Mouse (Mus musculus): Measurements from ENCODE around the gene Uba52.

Gene Uba52

DNA sequence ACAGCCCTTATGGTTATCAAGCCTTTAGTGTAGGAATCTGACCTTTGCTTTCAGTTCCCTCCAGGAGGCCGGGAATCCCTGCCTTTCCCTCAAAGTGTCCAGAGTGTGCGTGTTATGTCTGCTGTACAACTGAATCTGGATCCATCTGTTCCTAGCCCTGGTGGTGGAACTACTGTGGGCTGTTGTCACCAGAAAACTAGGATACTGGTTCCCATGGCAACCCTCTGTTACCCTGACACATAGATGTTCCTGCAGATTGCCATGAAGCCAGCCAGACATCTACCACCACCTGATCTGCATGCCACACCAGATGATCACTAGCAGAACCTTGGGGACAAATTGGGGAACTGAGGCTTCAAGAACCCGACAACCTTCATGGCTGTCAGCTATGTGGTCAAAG, 28.7 kb downstream of the Uba52 start:
- no peak for DNase-seq

DNA sequence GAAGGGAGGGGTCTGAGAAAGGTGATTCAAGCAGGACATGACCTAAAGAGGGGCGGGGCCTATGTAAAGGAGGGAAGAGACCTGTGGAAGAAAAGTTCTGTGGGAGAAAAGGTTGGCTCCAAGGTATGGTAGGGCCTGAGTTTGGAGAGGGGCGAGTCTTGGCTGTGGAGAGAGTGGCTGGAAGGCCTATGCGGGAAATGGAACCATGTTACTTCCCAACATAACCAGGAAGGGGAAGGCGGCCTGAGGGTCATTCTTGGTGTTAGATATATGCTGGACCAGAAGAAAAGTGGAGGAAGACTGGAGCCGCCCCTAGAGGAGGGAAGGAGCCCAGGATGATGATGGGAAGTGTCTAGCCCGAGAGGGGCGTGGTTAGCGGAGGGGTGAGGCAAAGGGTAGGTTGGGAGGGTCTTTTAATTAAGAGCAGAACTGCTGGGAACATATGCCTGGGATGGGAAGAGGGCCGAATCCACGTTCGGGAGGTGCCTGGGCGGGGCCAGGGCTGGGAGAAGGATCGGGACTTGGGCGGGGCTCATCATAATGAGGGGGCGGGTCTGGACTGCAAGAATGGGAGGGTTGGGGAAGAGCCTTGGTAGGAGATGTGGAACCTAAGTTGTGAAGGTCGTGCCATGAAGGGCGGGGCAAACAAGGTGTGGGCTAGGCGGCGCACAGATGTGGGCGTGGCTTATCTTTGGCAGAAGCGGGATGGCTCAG, 33.2 kb downstream of the Uba52 start:
- peak in 1 of 2 experiments; percentile 53 for DNase-seq

DNA sequence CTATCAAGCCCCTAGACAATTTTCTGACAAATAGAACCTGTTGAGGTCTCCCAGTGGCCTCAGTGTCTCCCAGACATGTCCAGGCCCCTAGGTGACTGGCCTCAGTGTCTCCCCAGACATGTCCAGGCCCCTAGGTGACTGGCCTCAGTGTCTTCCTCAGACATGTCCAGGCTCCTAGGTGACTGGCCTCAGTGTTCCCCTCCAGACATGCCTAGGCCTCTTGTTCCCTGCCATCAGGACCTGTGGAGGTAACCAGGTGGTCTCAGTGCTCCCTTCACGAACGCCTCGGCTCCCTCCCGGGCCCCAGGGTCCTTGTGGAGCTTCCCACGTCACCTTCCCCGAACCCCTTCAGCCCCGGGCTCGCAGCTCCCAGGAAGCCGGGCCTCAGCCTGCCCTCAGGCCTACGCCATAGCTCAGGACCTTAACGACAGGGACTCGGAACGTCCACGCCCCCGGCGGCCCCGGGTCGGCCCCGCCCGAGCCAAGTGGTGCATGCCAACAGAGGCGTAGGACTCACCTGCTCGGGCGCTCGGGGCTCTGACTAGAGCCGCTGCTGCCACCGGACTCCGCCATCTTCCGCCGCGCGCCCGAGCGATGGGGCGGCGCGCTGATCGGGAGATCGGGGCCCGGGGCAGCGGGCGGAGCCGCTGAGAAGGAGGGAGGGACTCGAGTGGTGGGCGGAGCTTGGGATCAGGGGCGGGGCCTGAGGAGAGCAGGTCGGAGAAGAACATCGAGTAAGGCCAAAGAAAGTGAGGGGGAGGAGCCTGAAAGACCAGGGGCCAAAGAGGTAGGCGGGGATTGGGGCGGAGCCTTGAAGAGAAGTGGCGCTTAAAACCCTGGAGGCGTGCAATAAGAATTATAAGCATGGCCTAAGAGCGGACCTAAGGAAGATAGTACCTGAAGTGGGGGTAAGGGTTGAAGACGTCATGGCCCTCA, 34.0 kb downstream of the Uba52 start, which contains the start of gene Klhl26:
TSS of gene Klhl26 (minus strand) at position 636 of the 936 bp plus-strand sequence.
- DNase-seq = peak; percentile 98

DNA sequence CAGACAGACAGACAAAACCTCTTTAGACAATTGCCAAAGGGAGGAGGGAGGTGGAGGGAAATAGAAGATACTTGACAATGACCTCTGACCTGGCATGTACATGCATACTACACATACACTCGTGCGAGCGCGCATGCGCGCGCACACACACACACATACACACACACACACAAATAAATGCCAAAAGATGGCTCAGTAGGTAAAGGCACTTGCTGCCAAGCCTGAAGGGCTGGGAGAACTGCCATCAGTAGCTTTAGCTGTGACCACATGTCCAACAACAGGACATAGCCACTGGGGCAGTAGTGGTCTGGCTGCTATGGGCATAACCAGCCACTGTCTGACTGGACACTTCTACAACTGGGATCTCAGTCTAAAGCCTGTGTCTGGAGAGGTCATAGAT, 38.7 kb downstream of the Uba52 start:
- DNase-seq = no peak

DNA sequence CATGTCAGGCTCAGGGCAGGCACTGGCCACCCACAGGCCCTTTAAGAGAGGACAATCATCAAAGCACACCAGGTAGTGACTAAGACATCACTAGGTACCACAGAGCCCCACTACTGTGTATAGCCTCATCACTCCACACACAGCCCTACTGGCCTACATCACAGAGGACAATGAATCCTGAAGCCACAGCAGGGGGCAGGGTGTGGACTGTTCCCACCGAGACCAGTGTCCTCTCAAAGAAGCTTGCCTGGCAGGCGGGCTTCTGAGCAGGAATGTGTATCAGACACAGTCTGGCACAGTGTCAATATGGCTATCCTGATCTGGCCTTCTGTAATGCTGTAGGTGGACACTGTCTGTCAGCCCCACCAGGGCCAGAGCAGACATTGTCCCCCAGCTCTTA, 40.7 kb downstream of the Uba52 start:
- DNase-seq = no peak

DNA sequence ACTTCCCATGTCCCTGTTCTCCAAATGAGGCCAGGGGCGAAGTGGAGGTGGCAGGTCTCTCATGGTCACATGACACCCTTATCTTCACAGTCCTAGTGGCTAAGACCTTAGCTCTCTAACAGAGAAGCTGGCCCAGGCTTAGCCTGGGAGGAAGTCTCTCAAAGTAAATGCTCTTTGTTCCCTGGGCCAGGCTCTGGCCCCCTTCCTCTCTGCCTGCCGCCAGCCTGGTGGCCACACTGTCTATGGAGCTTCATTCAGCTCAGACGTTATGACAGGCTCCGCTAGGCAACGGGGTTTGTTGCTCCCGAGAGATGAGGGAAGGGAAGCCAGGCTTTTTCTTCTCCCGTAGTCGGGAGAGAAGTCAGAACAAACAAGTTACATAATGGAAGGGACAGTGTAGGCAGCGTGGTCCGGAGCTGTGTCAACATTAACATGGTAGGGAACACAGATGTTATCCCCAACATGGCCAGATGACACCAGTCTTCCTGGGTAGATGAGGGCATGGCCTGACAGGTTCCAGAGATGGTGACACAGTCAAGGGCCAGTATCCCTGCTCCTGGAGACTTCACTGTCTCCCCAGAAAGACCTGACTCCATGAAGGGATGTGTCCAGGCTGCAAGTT, 41.2 kb downstream of the Uba52 start:
- no peak for DNase-seq

DNA sequence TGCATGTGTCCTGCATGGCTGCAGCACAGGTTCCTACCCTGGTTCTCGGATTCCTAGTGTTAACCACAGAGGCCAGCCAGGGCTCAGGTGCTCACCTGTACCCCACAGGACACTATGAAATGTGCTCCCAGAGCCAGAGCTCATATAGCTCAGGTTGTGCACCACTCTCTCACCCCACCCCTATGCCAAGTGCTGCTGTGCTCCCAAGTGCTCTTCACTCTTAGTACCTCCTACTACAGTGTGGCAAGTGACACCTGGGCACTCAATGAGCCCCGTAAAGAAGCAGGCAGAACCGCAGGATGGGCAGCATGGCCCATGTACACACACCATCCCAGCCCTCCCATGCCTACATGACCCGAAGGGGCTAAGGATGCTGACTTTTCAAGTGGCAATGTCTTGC, 41.9 kb downstream of the Uba52 start:
- peak in 1 of 2 experiments; percentile 60 for DNase-seq

DNA sequence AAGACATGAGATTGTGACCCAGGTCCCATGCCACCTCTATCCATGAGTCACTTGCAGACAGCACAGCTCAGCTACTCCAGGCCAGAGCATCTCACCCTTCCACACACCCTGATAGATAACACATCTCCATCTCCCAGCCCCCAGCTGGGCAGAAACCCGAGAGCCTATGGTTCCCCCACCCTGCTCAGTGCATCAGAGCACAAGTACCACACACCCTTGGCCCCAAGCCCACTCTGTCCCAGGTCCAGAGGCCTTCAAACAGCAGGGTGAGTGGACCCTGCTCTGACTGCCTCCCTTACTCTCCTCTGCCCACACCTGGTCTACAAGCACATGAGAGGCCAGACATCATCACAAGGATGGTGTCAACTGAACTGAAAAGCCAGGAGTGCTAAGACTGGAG, 42.7 kb downstream of the Uba52 start:
- no peak for DNase-seq

DNA sequence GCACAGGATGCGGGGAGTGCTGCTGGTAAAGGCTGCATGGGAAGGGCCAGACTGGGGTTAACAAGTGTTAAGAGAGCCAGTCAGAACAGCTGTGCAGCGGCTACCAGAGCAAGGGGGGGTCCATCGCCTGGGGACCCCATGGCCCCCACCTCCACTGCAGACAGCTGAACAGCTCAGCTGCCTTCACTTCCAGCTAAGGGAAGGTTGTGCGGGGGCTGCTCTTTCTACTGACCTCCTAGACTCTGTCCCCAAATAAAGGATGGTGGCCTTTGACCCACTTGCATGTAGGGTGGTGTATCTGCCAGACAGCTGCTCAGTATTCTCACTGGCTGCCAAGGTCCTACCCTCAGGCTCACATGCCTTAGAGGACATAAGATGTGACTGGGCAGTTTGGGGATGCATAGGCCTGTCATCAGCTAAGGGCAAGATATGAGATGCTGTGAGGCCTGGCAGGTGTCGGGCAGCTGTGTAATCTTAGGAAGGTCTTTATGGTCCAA, 43.3 kb downstream of the Uba52 start:
- no peak for DNase-seq

DNA sequence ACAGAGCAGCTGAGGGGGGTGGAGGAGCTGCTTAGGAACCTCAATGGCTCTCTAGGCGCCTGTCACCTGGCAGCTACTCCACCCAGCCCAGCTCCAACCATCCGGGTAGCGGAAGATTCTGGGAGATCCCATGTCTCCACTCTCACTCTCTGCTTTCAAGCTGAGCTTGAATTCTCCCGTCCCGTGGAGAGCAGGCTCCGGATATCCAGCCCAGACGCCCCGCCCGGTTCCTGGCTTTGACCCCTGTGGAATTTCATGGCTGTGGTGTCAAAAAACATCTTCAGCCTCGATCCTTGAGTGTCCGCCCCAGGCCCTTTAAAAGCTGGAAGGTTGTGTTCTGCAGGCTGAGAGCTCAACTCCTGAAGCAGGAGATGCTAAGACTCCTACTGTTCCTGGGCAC, 43.8 kb downstream of the Uba52 start:
- peak in 1 of 2 experiments; percentile 19 for DNase-seq

DNA sequence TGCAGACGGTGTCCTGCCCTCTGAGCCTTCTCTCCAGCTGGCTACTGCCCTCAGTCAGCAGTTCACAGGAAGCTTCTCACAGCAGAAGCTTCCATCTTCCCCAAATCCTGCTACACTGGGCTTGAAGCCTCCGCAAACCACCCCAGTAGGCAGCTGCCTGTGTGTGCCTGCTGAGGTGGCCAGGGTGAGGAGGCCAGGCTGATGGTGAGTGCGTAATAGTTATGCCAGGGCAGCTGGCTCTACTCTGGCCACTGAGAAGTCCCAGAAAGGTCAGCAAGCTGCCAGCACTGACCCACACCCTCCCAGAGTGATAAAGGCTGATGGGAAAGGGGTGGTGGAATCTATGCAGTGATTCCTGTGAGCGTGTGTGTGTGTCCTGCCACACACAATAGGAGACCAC, 44.3 kb downstream of the Uba52 start:
- DNase-seq = no peak

DNA sequence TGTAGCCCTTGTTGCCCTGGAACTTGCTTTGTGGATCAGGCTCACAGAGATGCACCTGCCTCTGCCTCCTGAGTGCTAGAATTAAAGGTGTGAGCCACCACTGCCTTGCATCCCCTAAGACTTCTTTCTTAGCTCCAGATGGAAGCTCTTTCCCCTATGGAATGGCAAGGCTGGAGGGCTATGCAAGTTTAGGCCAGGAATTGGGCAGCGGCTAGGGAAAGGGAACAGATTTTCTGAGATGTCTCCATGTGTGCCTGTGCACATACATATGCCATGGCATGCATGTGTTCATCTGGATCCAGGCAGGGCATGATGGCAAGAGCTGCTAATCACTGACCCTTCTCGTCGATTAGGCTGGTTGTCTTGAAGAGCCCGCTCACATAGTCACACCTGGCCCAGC, 44.9 kb downstream of the Uba52 start:
- no peak for DNase-seq

DNA sequence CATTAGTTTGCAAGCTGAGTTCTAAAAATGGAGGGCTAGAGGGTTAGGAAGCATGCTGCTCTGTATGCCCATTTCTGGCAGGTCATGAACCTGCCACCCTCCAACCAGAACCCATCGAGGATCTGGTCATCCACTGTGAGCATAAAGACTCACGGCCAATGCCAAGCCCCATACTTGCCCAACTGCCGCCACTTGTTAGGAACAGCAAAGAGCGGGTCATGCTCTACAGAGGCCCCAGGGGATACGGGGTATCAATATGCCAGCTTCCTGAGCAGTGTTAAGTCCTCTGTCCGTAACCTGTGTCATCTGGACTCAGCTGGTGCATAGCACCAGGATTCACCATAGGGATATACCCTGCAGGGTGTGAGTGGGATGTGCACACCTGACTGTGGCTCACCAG, 46.4 kb downstream of the Uba52 start:
- no peak for DNase-seq

DNA sequence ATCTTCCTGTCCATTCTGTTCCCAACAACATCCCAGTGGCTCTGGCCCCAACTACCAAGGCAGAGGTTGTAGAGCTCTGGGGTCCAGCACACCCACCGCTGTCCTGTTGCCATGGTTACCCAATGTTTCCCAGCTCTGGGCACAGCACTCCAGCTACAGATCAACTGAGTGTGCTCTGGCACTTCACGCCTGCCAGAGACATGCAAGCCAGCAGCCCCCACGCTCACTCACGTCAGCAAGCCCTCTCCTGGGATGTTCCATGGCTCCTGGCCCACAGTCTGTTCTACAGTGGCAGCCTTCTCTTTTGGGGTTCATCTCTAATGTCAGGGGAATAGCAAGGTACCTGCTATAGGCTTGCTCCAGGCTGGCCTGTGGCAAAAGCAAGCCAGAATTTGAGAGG, 47.3 kb downstream of the Uba52 start:
- no peak for DNase-seq

DNA sequence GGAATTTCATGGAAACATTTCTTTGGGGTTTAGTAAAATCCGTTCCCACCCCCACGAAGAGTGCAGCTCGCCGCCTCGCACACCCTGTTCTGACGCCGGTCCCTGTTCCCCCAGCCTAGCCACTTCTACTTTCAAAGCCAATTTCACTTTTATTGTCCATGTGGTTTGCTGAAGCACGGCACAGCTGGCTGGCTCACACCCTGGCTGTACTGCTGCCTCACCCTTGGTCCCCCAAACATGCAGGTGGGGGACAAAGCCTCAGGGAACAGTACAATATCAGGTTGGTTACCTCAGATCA, 48.1 kb downstream of the Uba52 start:
- DNase-seq = no peak

DNA sequence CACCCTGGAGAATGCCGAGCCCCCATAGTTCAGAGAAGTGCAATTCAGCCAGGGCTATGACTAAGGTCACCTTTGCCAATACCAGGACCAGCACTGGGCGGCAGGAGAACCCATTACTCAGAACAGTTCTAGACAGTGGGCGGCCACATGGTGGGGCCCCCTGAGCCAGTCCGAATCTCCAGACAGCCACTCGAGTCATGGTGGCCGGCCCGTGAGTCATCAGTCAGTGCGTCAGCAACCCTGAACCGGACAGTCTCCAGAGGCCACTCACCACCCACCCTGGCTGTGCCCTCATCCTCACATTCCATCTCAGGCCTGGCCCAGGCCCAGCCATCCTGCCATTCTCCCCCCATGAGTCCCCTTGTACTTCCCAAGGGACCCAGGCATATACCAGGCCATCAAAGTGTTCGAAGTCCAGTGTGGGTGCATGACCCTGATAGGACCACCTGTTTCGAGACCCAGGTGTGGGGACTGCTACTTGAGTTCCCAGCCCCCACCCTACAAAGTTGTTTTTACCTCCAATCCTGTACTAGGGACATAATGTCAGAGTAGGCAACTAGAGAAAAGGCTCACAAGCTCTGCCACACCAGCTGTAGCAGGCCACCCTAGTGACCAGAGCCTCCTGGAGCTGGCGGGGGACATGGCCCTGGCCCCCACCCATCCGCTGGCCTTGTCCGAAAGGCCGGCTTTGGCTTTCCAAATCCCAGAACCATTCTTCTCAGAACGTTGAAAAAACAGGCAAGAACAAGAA, 48.7 kb downstream of the Uba52 start:
- no peak for DNase-seq

DNA sequence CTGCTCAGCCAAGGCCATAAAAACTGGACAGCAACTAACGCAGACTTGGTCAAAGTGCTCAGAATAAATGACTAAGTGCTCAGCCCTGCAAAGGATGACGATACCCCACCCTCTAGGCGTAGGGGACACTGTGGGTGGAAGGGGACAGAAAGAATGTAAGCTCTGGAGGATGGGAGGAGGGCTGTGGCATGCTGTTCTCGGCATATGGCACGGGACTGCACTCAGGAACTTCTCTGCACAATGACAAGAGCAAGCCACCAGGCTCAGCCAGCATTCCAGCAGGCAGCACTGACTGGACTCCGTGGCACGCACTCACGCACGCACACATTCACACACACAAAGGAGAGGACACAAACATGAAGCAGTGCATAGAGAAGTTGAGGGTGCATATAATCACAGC, 50.0 kb downstream of the Uba52 start:
- DNase-seq = peak in 1 of 2 experiments; percentile 20

DNA sequence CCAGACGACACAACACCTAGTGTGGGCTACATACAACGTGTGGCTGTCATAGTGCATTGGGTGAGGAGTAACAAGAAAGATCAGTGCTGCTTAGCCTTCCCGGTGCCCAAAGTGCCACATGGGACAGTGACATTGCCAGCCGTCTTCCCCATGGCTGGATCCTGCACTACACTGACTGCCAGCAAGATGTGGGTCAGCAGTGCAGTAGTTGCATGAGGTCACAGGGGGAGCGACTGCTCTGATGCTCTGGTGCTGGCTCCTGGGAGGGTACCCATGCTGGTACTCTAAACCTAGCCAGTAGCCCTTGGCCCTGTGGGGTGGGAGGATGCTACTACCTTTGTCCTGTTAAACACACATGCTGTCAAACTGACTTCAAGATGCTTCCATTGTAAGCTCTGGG, 50.4 kb downstream of the Uba52 start:
- DNase-seq = no peak

DNA sequence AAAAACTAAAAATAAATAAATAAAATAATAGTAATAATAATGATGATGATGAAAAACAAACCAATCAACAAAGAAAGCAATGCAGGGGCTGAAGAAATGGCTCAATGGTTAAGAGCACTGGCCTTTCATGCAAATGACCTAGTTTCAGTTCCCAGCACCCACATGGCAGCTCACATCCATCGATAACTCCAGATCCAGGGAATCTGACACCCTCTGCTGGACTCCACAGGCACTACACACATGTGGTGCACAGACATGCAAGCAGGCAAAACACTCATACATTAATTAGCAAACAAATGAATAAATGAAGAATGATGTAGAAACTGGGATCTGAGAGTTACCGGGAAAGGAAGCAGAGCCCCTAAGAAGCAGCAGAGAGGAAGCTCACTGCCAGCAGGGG, 51.0 kb downstream of the Uba52 start:
- no peak for DNase-seq

DNA sequence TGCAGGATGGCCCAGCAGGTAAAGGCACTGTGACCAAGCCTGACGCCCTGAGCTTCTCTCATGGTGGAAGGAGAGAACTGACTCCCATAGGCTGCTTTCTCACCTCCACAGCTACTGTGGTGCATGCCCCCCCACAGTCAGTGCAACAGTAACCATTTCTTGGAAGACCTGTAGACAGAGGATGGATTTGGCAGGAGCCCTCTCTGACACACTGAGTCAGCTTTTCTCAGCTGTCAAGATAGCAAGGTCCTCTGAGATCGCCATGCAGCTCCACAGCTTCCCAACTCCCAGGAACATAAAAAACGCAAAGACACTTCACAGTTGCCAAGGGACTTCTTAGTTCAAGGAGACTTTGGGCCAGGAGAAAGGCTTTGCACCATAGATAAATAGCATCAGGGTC, 52.1 kb downstream of the Uba52 start:
- no peak for DNase-seq

Data from lung, adult 18-20 months (tissue).